Mouse (Mus musculus): ENCODE data around the gene Chd6. TPM values are rescaled to one million over a fixed set of nuclear protein-coding genes. Genes with fewer than 3 reads are reported as not detected.

Gene Chd6
- polyA plus RNA-seq, 1 experiment from 2014 or later = 19.0 TPM

DNA sequence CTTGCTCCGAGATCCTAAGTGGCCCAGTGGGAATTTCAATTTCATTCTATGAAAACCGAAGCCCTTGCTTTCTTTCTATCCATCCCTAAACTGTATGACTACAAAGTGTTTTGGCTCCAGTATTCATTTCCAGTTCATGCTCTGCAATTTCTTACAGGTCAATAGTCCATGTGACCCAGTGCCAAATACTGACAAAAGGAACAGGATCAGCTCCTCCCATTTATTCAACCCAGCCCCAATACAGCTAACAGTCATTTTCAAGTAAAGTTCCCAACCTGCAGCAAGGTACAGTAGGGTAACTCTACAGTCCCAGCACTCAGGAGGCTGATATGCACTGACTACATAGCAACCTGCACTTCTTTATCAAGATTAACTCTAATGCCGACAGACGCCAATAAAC is 50.0 kb downstream of the Chd6 start:
- WGBS = 88% methylated on average over 4 of the region's 4 CpGs
- Histone ChIP-seq H3K9ac (ENCODE audit: low read depth, low read length) (no peak overlapping the region), H3K4me1 (replicated peaks; ENCODE audit: control insufficient read depth, insufficient read depth, low read length) (no peaks in the 10 kb centered on the region), H3K36me3 (ENCODE audit: control insufficient read depth, insufficient read depth, low read length) (no peaks in the 10 kb centered on the region), H3K27ac (ENCODE audit: low read depth, low read length) (no peak overlapping the region), H3K4me3 (ENCODE audit: low read depth, low read length) (no peak overlapping the region), H3K27me3 (replicated peaks; ENCODE audit: control insufficient read depth, insufficient read depth, low read length) (no peaks in the 10 kb centered on the region), H3K9me3 (ENCODE audit: control insufficient read depth, low read length) (no peaks in the 10 kb centered on the region), H3K4me2 (no peak overlapping the region)
- no peak for ATAC-seq (replicated peaks; ENCODE audit: low FRiP score)
- no peak for DNase-seq (ENCODE audit: low spot score)

DNA sequence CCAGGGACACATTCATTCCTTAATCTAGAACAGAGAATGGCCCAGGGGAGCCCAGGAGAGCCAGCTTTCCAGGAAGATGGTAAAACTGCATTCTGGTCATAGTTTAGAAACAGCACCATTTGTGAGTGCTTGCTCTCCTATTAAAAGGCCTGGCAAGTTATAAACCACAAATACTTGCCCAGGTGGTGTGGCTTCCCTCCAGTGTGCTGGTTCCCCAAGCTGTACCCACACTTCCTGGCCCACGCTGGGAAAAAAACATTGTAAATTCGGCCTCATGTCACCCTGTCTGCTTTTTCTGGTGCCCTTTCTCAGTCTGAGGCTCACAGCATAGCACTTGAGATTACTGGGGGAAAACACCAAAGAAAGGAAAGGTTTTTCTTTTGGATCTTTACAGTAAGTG is 55.1 kb downstream of the Chd6 start:
- Histone ChIP-seq H3K27ac (ENCODE audit: low read depth, low read length) (no peak overlapping the region), H3K4me2 (no peak overlapping the region), H3K4me3 (ENCODE audit: low read depth, low read length) (no peak overlapping the region), H3K27me3 (replicated peaks; ENCODE audit: control insufficient read depth, insufficient read depth, low read length) (no peaks in the 10 kb centered on the region), H3K9ac (ENCODE audit: low read depth, low read length) (no peak overlapping the region), H3K9me3 (ENCODE audit: control insufficient read depth, low read length) (no peaks in the 10 kb centered on the region), H3K36me3 (ENCODE audit: control insufficient read depth, insufficient read depth, low read length) (no peaks in the 10 kb centered on the region; the same call in 1 of the 2 replicates), H3K4me1 (replicated peaks; ENCODE audit: control insufficient read depth, insufficient read depth, low read length) (no peaks in the 10 kb centered on the region)
- DNase-seq (ENCODE audit: low spot score) = no peak
- 69% methylated on average over 2 of the region's 2 CpGs for WGBS
- ATAC-seq (replicated peaks; ENCODE audit: low FRiP score) = no peak

GRCm38 (mm10) chr2:161052175-161052574 is 56.7 kb downstream of the Chd6 start:
- no peak overlapping the region for H3K9ac ChIP-seq (ENCODE audit: low read depth, low read length)
- ATAC-seq (replicated peaks; ENCODE audit: low FRiP score) (no peak), DNase-seq (ENCODE audit: low spot score) (no peak)
- 93% methylated on average over 5 of the region's 5 CpGs for WGBS
- no peaks in the 10 kb centered on the region; the same call in 1 of the 2 replicates for H3K36me3 ChIP-seq (ENCODE audit: control insufficient read depth, insufficient read depth, low read length)
- H3K4me3 ChIP-seq (ENCODE audit: low read depth, low read length) = no peak overlapping the region
- H3K27ac ChIP-seq (ENCODE audit: low read depth, low read length) = no peak overlapping the region
- H3K27me3 ChIP-seq (replicated peaks; ENCODE audit: control insufficient read depth, insufficient read depth, low read length) = no peaks in the 10 kb centered on the region
- H3K4me1 ChIP-seq (replicated peaks; ENCODE audit: control insufficient read depth, insufficient read depth, low read length) = no peaks in the 10 kb centered on the region
- no peak overlapping the region for H3K4me2 ChIP-seq
- H3K9me3 ChIP-seq (ENCODE audit: control insufficient read depth, low read length) = no peaks in the 10 kb centered on the region

GRCm38 (mm10) chr2:161049426-161049825 is 59.4 kb downstream of the Chd6 start:
- Histone ChIP-seq H3K27ac (ENCODE audit: low read depth, low read length) (no peak overlapping the region), H3K4me2 (no peak overlapping the region), H3K9ac (ENCODE audit: low read depth, low read length) (no peak overlapping the region), H3K4me3 (ENCODE audit: low read depth, low read length) (no peak overlapping the region), H3K36me3 (ENCODE audit: control insufficient read depth, insufficient read depth, low read length) (no peaks in the 10 kb centered on the region; the same call in 1 of the 2 replicates), H3K4me1 (replicated peaks; ENCODE audit: control insufficient read depth, insufficient read depth, low read length) (no peaks in the 10 kb centered on the region), H3K27me3 (replicated peaks; ENCODE audit: control insufficient read depth, insufficient read depth, low read length) (no peaks in the 10 kb centered on the region), H3K9me3 (ENCODE audit: control insufficient read depth, low read length) (no peaks in the 10 kb centered on the region)
- DNase-seq (ENCODE audit: low spot score) (no peak), ATAC-seq (replicated peaks; ENCODE audit: low FRiP score) (no peak)
- WGBS = 81% methylated on average over 6 of the region's 6 CpGs

DNA sequence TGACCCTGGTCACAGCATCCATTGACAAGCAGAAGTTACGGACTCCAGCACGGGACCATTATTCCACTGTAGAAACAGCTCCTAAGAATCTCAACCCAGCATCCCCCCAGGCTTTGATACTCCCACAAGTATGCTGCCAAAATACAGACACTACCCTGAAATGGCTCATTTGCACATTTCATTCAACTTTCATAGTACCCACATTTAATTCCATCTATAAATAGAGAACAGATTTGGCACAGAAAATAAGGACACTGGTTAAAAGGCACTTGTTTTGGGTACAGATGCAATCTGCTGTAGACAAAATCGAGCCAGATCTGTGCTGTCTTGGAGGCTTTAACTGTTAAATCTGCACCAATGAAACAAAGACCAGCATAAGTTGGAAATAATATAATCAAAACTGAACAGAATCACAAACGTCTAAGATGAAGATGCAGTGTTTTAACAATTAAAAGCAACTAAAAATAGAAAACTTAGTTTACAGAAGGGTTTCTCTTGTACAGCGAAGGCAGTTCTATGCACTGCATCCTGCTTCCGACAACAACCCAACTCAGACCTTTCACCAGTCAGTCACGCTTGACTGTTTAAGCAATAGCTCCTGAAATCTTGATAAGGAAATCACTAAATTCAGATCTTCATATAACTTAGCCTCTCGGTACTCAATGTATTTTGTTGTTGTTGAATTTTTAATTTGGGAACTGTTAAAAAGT is 64.2 kb downstream of the Chd6 start:
- Histone ChIP-seq H3K36me3 (ENCODE audit: control insufficient read depth, insufficient read depth, low read length) (peaks cover 11% of the 10 kb centered on the region; the same call in 1 of the 2 replicates), H3K27ac (ENCODE audit: low read depth, low read length) (no peak overlapping the region), H3K9me3 (ENCODE audit: control insufficient read depth, low read length) (no peaks in the 10 kb centered on the region), H3K4me3 (ENCODE audit: low read depth, low read length) (no peak overlapping the region), H3K4me2 (no peak overlapping the region), H3K9ac (ENCODE audit: low read depth, low read length) (no peak overlapping the region), H3K4me1 (replicated peaks; ENCODE audit: control insufficient read depth, insufficient read depth, low read length) (no peaks in the 10 kb centered on the region), H3K27me3 (replicated peaks; ENCODE audit: control insufficient read depth, insufficient read depth, low read length) (no peaks in the 10 kb centered on the region)
- ATAC-seq (replicated peaks; ENCODE audit: low FRiP score) (no peak), DNase-seq (ENCODE audit: low spot score) (no peak)
- WGBS = 90% methylated on average over 8 of the region's 8 CpGs

DNA sequence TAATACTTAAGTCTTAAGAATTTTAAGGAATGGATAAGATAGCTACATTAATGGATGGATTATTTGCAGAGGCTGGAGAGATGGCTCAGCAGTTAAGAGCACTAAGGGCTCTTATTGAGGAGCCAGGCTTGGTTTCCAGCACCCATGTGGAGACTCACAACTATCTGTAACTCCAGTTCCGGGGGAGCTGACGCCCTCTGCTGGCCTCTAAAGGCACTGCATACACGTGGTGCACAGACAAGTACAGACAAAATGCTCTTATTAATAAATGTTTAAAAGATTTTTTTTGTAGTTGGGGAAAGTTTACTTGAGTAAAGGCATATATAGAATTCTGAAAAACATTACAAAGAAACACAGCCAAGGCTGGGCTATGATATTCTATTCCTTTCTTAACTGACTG is 66.0 kb downstream of the Chd6 start:
- Histone ChIP-seq H3K27ac (ENCODE audit: low read depth, low read length) (no peak overlapping the region), H3K27me3 (replicated peaks; ENCODE audit: control insufficient read depth, insufficient read depth, low read length) (no peaks in the 10 kb centered on the region), H3K36me3 (ENCODE audit: control insufficient read depth, insufficient read depth, low read length) (peaks cover 12% of the 10 kb centered on the region; the same call in 1 of the 2 replicates), H3K4me1 (replicated peaks; ENCODE audit: control insufficient read depth, insufficient read depth, low read length) (no peaks in the 10 kb centered on the region), H3K4me3 (ENCODE audit: low read depth, low read length) (no peak overlapping the region), H3K4me2 (no peak overlapping the region), H3K9me3 (ENCODE audit: control insufficient read depth, low read length) (no peaks in the 10 kb centered on the region), H3K9ac (ENCODE audit: low read depth, low read length) (no peak overlapping the region)
- 66% methylated on average over 3 of the region's 3 CpGs for WGBS
- DNase-seq (ENCODE audit: low spot score) (no peak), ATAC-seq (replicated peaks; ENCODE audit: low FRiP score) (no peak)

DNA sequence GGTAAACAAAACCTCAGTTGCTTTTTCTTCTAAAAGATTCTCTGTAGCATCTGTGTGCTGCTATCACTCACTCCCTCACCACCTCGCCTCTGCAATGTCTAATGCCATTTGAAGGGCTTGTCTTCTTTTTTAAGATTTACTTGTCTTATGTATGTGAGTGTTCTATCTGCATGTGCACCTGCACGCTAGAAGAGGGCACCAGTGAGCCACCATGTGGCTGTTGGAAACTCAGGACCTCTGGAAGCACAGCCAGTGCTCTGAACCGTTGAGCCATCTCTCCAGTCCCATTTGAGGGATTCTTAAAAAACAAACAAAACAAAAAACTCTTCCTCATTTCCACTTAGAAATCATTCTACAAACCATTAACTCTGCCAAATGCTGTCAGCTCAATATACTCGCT is 68.1 kb downstream of the Chd6 start:
- Histone ChIP-seq H3K36me3 (ENCODE audit: control insufficient read depth, insufficient read depth, low read length) (peaks cover 19% of the 10 kb centered on the region; the same call in 1 of the 2 replicates), H3K27me3 (replicated peaks; ENCODE audit: control insufficient read depth, insufficient read depth, low read length) (no peaks in the 10 kb centered on the region), H3K4me1 (replicated peaks; ENCODE audit: control insufficient read depth, insufficient read depth, low read length) (no peaks in the 10 kb centered on the region), H3K4me2 (no peak overlapping the region), H3K27ac (ENCODE audit: low read depth, low read length) (no peak overlapping the region), H3K4me3 (ENCODE audit: low read depth, low read length) (no peak overlapping the region), H3K9me3 (ENCODE audit: control insufficient read depth, low read length) (no peaks in the 10 kb centered on the region), H3K9ac (ENCODE audit: low read depth, low read length) (no peak overlapping the region)
- ATAC-seq (replicated peaks; ENCODE audit: low FRiP score) (no peak), DNase-seq (ENCODE audit: low spot score) (no peak)
- 81% methylated on average over 4 of the region's 4 CpGs for WGBS

DNA sequence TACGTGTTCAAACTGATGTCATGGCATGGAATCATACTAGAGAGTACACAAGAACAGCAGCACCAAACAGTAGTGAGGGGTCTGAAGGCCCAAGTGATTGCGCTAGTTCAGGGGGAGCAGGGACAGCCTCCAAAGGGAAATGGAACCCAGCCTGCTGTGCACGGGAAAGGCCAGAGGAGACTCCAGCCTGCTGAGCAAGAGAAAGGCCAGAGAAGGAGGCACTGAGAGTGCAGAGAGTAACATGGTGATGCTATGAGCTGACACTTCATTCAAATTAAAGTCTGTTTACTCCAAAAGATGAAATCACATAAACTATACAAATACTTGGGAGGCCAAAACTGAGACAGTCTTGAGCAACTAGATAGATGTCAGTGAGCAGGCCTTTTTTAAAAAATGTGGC is 71.1 kb downstream of the Chd6 start:
- no peaks in the 10 kb centered on the region for H3K9me3 ChIP-seq (ENCODE audit: control insufficient read depth, low read length)
- peaks cover 17% of the 10 kb centered on the region; the same call in 1 of the 2 replicates for H3K36me3 ChIP-seq (ENCODE audit: control insufficient read depth, insufficient read depth, low read length)
- no peak overlapping the region for H3K9ac ChIP-seq (ENCODE audit: low read depth, low read length)
- WGBS = 81% methylated on average over 3 of the region's 3 CpGs
- H3K4me1 ChIP-seq (replicated peaks; ENCODE audit: control insufficient read depth, insufficient read depth, low read length) = no peaks in the 10 kb centered on the region
- no peak overlapping the region for H3K4me3 ChIP-seq (ENCODE audit: low read depth, low read length)
- no peak overlapping the region for H3K27ac ChIP-seq (ENCODE audit: low read depth, low read length)
- ATAC-seq (replicated peaks; ENCODE audit: low FRiP score) = no peak
- DNase-seq (ENCODE audit: low spot score) = no peak
- H3K4me2 ChIP-seq = no peak overlapping the region
- H3K27me3 ChIP-seq (replicated peaks; ENCODE audit: control insufficient read depth, insufficient read depth, low read length) = no peaks in the 10 kb centered on the region

DNA sequence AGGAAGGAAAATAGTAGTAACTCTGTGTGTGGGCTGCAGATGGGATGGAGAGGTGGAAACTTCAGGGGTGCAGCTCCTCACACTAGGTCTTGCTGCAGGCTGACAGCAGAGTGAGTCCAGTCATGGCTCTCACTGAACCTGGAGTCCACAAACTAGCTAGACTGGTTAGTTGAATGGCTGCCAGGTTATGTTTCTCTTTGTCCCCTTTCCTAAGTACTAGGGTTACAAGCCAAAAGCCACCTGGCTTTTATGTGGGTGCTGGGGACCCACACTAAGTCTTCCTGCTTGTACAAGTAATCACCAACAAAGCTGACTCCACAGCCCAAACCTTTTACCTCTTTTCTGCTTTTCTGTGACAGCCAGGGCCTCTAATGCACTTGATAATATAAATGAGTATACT is 75.7 kb downstream of the Chd6 start:
- Histone ChIP-seq H3K9ac (ENCODE audit: low read depth, low read length) (no peak overlapping the region), H3K4me2 (no peak overlapping the region), H3K27me3 (replicated peaks; ENCODE audit: control insufficient read depth, insufficient read depth, low read length) (no peaks in the 10 kb centered on the region), H3K27ac (ENCODE audit: low read depth, low read length) (no peak overlapping the region), H3K36me3 (ENCODE audit: control insufficient read depth, insufficient read depth, low read length) (peaks cover 9% of the 10 kb centered on the region), H3K4me3 (ENCODE audit: low read depth, low read length) (no peak overlapping the region), H3K4me1 (replicated peaks; ENCODE audit: control insufficient read depth, insufficient read depth, low read length) (no peaks in the 10 kb centered on the region), H3K9me3 (ENCODE audit: control insufficient read depth, low read length) (no peaks in the 10 kb centered on the region)
- ATAC-seq (replicated peaks; ENCODE audit: low FRiP score) (no peak), DNase-seq (ENCODE audit: low spot score) (no peak)
